Mouse (Mus musculus) CH12.LX (cell line): Measurements from ENCODE around the gene Bad. TPM values are rescaled to one million over a fixed set of nuclear protein-coding genes. Genes with fewer than 3 reads are reported as not detected.

Source experiments
- DNase-seq: peaks from one replicate; pipeline ENCODE4 v3.0.0-alpha.2; 2013; ENCODE audit errors: extremely low read depth
- H3K27ac ChIP-seq: 2 replicates; pipeline ENCODE4 v1.5.1; 2012; ENCODE audit warnings: low read depth, mild to moderate bottlenecking, control low read depth, moderate library complexity; ENCODE audit not compliant: insufficient read depth
- H3K27me3 ChIP-seq: replicated peaks from 2 replicates; pipeline ENCODE3; 2012; ENCODE audit warnings: inconsistent platforms
- H3K36me3 ChIP-seq, 2 experiments: replicated peaks in 1 of 2; 2 replicates each; pipeline versions ENCODE3 to v1.6.1; 2012; ENCODE audit warnings: inconsistent platforms in 1 of 2, low read length in 1 of 2, mild to moderate bottlenecking in 1 of 2, mixed read lengths in 1 of 2, moderate library complexity in 1 of 2; ENCODE audit not compliant: control insufficient read depth in 1 of 2, insufficient read depth in 1 of 2
- H3K4me1 ChIP-seq, 2 experiments: 2 replicates each; pipeline ENCODE4 v1.6.1; 2012; ENCODE audit warnings: inconsistent platforms in 1 of 2, moderate library complexity in 1 of 2; ENCODE audit not compliant: insufficient read depth in 2 of 2, control insufficient read depth in 1 of 2
- H3K4me2 ChIP-seq: 2 replicates; pipeline ENCODE4 v1.6.1; 2012; ENCODE audit warnings: low read depth, mild to moderate bottlenecking, control low read depth; ENCODE audit not compliant: poor library complexity, insufficient read depth, severe bottlenecking
- H3K4me3 ChIP-seq, 3 experiments: fragments of 150-350 bp in 1 of 3; sonication (generic) in 1 of 3; replicated peaks in 1 of 3; 2 replicates each; pipeline versions ENCODE3 to v1.5.1; 2011 to 2012; ENCODE audit warnings: low read depth in 2 of 3, low read length in 2 of 3, mild to moderate bottlenecking in 2 of 3, moderate library complexity in 2 of 3, control low read depth in 1 of 3, improper control_type of control experiment in 1 of 3, inconsistent platforms in 1 of 3, mixed read lengths in 1 of 3; ENCODE audit not compliant: poor library complexity in 1 of 3
- H3K79me2 ChIP-seq: replicated peaks from 2 replicates; pipeline ENCODE4 v1.6.1; 2012; ENCODE audit warnings: mild to moderate bottlenecking, moderate library complexity; ENCODE audit not compliant: control insufficient read depth, poor library complexity, insufficient read depth, severe bottlenecking; ENCODE audit errors: extremely low read depth
- H3K9ac ChIP-seq: 2 replicates; pipeline ENCODE4 v1.6.1; 2012; ENCODE audit warnings: low read depth, mild to moderate bottlenecking, control low read depth, moderate library complexity; ENCODE audit not compliant: insufficient read depth
- H3K9me3 ChIP-seq: replicated peaks from 2 replicates; pipeline ENCODE3; 2012; ENCODE audit warnings: low read length, inconsistent platforms, mixed read lengths
- CHD2 ChIP-seq: IDR thresholded peaks from 2 replicates; pipeline ENCODE4 v1.6.1; 2011; ENCODE audit warnings: low read length, improper control_type of control experiment
- E2F4 ChIP-seq: IDR thresholded peaks from 2 replicates; pipeline ENCODE4 v1.6.1; 2011; ENCODE audit warnings: low read depth, low read length, improper control_type of control experiment; ENCODE audit not compliant: insufficient replicate concordance
- EP300 ChIP-seq: IDR thresholded peaks from 2 replicates; pipeline ENCODE4 v1.6.1; 2011; ENCODE audit warnings: low read length, improper control_type of control experiment
- HCFC1 ChIP-seq: IDR thresholded peaks from 2 replicates; pipeline ENCODE4 v1.6.1; 2012; ENCODE audit warnings: low read depth, mild to moderate bottlenecking, inconsistent platforms, low read length, improper control_type of control experiment
- JUND ChIP-seq: conservative IDR thresholded peaks from 2 replicates; pipeline ENCODE4 v1.6.1; 2011; ENCODE audit warnings: low read depth, low read length, improper control_type of control experiment
- MAZ ChIP-seq: IDR thresholded peaks from 2 replicates; pipeline ENCODE4 v1.6.1; 2012; ENCODE audit warnings: low read depth, mild to moderate bottlenecking, inconsistent platforms, low read length, improper control_type of control experiment, moderate library complexity
- MEF2A ChIP-seq: IDR thresholded peaks from 2 replicates; pipeline ENCODE4 v1.6.1; 2014; ENCODE audit warnings: low read depth, mild to moderate bottlenecking, inconsistent platforms, low read length, improper control_type of control experiment, borderline replicate concordance
- MYC ChIP-seq: IDR thresholded peaks from 2 replicates; pipeline ENCODE4 v1.6.1; 2011; ENCODE audit warnings: low read depth, mild to moderate bottlenecking, improper control_type of control experiment, low read length
- NRF1 ChIP-seq: IDR thresholded peaks from 2 replicates; pipeline ENCODE4 v1.6.1; 2014; ENCODE audit warnings: low read depth, mild to moderate bottlenecking, inconsistent platforms, low read length, improper control_type of control experiment, moderate library complexity
- RAD21 ChIP-seq: IDR thresholded peaks from 2 replicates; pipeline ENCODE4 v1.6.1; 2011; ENCODE audit warnings: low read depth, mild to moderate bottlenecking, low read length, improper control_type of control experiment, moderate library complexity
- RCOR1 ChIP-seq: conservative IDR thresholded peaks from 2 replicates; pipeline ENCODE4 v1.6.1; 2012; ENCODE audit warnings: low read depth, mild to moderate bottlenecking, inconsistent platforms, low read length, improper control_type of control experiment
- TBP ChIP-seq: conservative IDR thresholded peaks from 2 replicates; pipeline ENCODE4 v1.6.1; 2011; ENCODE audit warnings: low read depth, low read length, improper control_type of control experiment
- USF1 ChIP-seq: IDR thresholded peaks from 2 replicates; pipeline ENCODE4 v1.6.1; 2014; ENCODE audit warnings: low read depth, mild to moderate bottlenecking, inconsistent platforms, low read length, improper control_type of control experiment
- ZMIZ1 ChIP-seq: IDR thresholded peaks from 2 replicates; pipeline ENCODE4 v1.6.1; 2012; ENCODE audit warnings: low read depth, mild to moderate bottlenecking, inconsistent platforms, low read length, improper control_type of control experiment
- ZNF384 ChIP-seq: IDR thresholded peaks from 2 replicates; pipeline ENCODE4 v1.6.1; 2012; ENCODE audit warnings: low read depth, low read length, improper control_type of control experiment, inconsistent platforms
- dilution Hi-C: fragments of 300-500 bp; cut with MboI; formaldehyde crosslinking; loops from 2 replicates; pipeline ENCODE4 v1.14.3; 2020; ENCODE audit warnings: low sequenced_read_pairs; ENCODE audit not compliant: extremely low pct_unique_long_range_greater_than_20kb, extremely low pct_ligation_motif_present
- in situ Hi-C: fragments of 300-500 bp; cut with MboI; formaldehyde crosslinking; loops from 3 replicates; pipeline ENCODE4 v1.14.3; 2019; ENCODE audit warnings: low sequenced_read_pairs, low pct_ligation_motif_present, low pct_unique_long_range_greater_than_20kb, mixed read lengths
- polyA plus RNA-seq: library from polyadenylated mRNA; unstranded; fragments of >175 nt; gene quantifications from 2 replicates; pipeline ENCODE4 v1.2.1, GENCODE M21; 2012; ENCODE audit warnings: low read depth; ENCODE audit not compliant: insufficient read length
- total RNA-seq, 2 experiments: library from RNA; depleted of rRNA; stranded (reverse); fragments of 300-350 nt in 1 of 2; fragments of >200 nt in 1 of 2; gene quantifications; 2 replicates each; pipeline ENCODE4 v1.2.3; 2012 to 2014

Gene Bad
- total and polyA plus RNA-seq, 3 experiments: 27.7 to 38.0 (median 33.3) TPM

GRCm38 (mm10) chr19:6997721-6998290 lies 56.1 kb downstream of the Bad start:
- H3K4me1 ChIP-seq: peaks cover 4 to 51% of the 10 kb centered on the region in 2 experiments
- TF ChIP-seq NRF1: no peak
- no peak for TF ChIP-seq HCFC1
- TF ChIP-seq MEF2A: no peak
- no peak for TF ChIP-seq ZMIZ1
- TF ChIP-seq ZNF384: no peak
- TF ChIP-seq EP300: no peak
- TF ChIP-seq USF1: no peak
- TF ChIP-seq TBP: no peak
- TF ChIP-seq RAD21: no peak
- TF ChIP-seq RCOR1: no peak
- TF ChIP-seq MYC: no peak
- no peak for TF ChIP-seq MAZ
- TF ChIP-seq, all 38 proteins: peak for 0
- in situ Hi-C loops: no loop called here
- Histone ChIP-seq H3K27ac (no peak overlapping the region), H3K4me3 (no peak overlapping the region), H3K9me3 (no peaks in the 10 kb centered on the region), H3K27me3 (no peaks in the 10 kb centered on the region), H3K36me3 (peaks cover 42 to 51% of the 10 kb centered on the region in 2 experiments), H3K79me2 (no peaks in the 10 kb centered on the region), H3K4me2 (no peak overlapping the region), H3K9ac (no peak overlapping the region)
- DNase-seq: no peak
- dilution Hi-C loops: no loop called here

DNA sequence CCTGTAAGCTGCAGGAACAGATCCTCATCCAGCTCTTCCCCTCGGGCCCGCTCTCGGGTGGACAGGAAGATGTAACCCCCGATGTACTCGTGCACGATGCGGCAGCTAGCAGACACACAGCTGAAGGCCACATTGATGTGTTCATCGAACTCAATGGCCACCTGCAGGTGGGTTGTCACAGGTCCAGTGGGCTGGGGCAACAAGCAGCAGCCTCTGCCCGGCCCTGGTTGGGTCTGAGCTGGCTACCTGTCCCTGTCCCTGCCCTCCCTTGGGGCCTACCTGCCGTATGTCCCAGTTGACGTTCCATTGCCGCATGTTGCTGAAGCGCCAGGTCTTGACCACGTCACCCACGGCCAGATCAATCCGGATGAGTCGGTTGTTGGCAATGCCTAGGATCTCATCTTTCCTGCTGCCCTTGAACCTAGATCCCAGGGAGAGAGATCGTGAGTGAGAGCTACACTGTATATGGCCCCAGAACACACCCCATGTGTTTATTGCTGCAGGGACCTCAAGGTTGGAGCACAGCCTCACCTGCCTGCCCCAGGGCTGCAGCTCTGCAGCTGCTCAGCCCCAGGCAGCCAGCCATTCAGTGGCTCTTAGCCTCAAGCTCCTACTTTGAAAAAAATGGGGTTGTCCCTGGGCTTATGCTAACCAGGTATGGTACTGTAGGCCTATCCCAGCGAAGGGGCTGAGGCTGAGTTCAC lies 57.9 kb downstream of the Bad start:
- H3K9me3 ChIP-seq: no peaks in the 10 kb centered on the region
- H3K36me3 ChIP-seq: peaks cover 50 to 65% of the 10 kb centered on the region in 2 experiments
- no peak overlapping the region for H3K4me3 ChIP-seq
- H3K27ac ChIP-seq: no peak overlapping the region
- no peak for TF ChIP-seq RAD21
- no peak for TF ChIP-seq MYC
- no peak for TF ChIP-seq E2F4
- TF ChIP-seq CHD2: no peak
- TF ChIP-seq MEF2A: no peak
- no peak for TF ChIP-seq JUND
- TF ChIP-seq ZNF384: 0 out of 2 replicates have a peak, but pooled peaks have one; percentile 22
- H3K9ac ChIP-seq: no peak overlapping the region
- in situ Hi-C loops (no loop called here), dilution Hi-C loops (no loop called here)
- DNase-seq: peak; percentile 45
- H3K27me3 ChIP-seq: no peaks in the 10 kb centered on the region
- H3K4me2 ChIP-seq: no peak overlapping the region
- peaks cover 0 to 40% of the 10 kb centered on the region in 2 experiments; a peak in 2 of 4 replicates for H3K4me1 ChIP-seq
- no peaks in the 10 kb centered on the region for H3K79me2 ChIP-seq

Other genes starting within 250 kb of the Bad start
- 7.8 and 9.8 TPM in 2 replicates for gene Rps6ka4, start 101.2 kb upstream of the Bad start, total RNA-seq (2012; rRNA removed)
- 6.5 and 6.6 TPM in 2 replicates for gene Rps6ka4, start 101.2 kb upstream of the Bad start, total RNA-seq (2014; rRNA removed)
- gene Rps6ka4, start 101.2 kb upstream of the Bad start, polyA plus RNA-seq: 14.0 and 18.3 TPM in 2 replicates
- gene Ccdc88b, start 83.7 kb upstream of the Bad start, total RNA-seq (2012; rRNA removed): 57.0 and 76.4 TPM in 2 replicates
- gene Ccdc88b, start 83.7 kb upstream of the Bad start, total RNA-seq (2014; rRNA removed): 19.3 and 20.5 TPM in 2 replicates
- 53.0 and 56.4 TPM in 2 replicates for gene Ccdc88b, start 83.7 kb upstream of the Bad start, polyA plus RNA-seq
- gene Trmt112, start 32.2 kb upstream of the Bad start, total RNA-seq (2012; rRNA removed): 191 and 198 TPM in 2 replicates
- 89.5 and 97.9 TPM in 2 replicates for gene Trmt112, start 32.2 kb upstream of the Bad start, total RNA-seq (2014; rRNA removed)
- gene Trmt112, start 32.2 kb upstream of the Bad start, polyA plus RNA-seq: 158 and 212 TPM in 2 replicates
- gene Prdx5, start 31.8 kb upstream of the Bad start, total RNA-seq (2012; rRNA removed): 72.6 and 74.8 TPM in 2 replicates
- gene Prdx5, start 31.8 kb upstream of the Bad start, total RNA-seq (2014; rRNA removed): 77.2 and 83.5 TPM in 2 replicates
- gene Prdx5, start 31.8 kb upstream of the Bad start, polyA plus RNA-seq: 137 TPM in 2 replicates
- 23.5 and 28.7 TPM in 2 replicates for gene Esrra, start 20.0 kb upstream of the Bad start, total RNA-seq (2012; rRNA removed)
- gene Esrra, start 20.0 kb upstream of the Bad start, total RNA-seq (2014; rRNA removed): 13.4 and 13.6 TPM in 2 replicates
- gene Esrra, start 20.0 kb upstream of the Bad start, polyA plus RNA-seq: 15.6 and 17.7 TPM in 2 replicates
- not detected in 2 replicates for gene Catsperz, start 16.5 kb upstream of the Bad start, total RNA-seq (2012; rRNA removed)
- gene Catsperz, start 16.5 kb upstream of the Bad start, total RNA-seq (2014; rRNA removed): not detected in 2 replicates
- 1.2 TPM in 1 of 2 replicates, not detected in the other for gene Catsperz, start 16.5 kb upstream of the Bad start, polyA plus RNA-seq
- gene Kcnk4, start 7.3 kb upstream of the Bad start, total RNA-seq (2012; rRNA removed): 0.21 TPM in 1 of 2 replicates, not detected in the other
- gene Kcnk4, start 7.3 kb upstream of the Bad start, total RNA-seq (2014; rRNA removed): not detected in 2 replicates
- gene Kcnk4, start 7.3 kb upstream of the Bad start, polyA plus RNA-seq: 0.80 TPM in 1 of 2 replicates, not detected in the other
- 14.1 and 18.1 TPM in 2 replicates for gene Gpr137, start 619 bp downstream of the Bad start, total RNA-seq (2012; rRNA removed)
- gene Gpr137, start 619 bp downstream of the Bad start, total RNA-seq (2014; rRNA removed): 8.8 and 9.0 TPM in 2 replicates
- gene Gpr137, start 619 bp downstream of the Bad start, polyA plus RNA-seq: 14.0 and 14.4 TPM in 2 replicates
- gene Ppp1r14b, start 33.1 kb downstream of the Bad start, total RNA-seq (2012; rRNA removed): 256 and 329 TPM in 2 replicates
- 151 and 167 TPM in 2 replicates for gene Ppp1r14b, start 33.1 kb downstream of the Bad start, total RNA-seq (2014; rRNA removed)
- gene Ppp1r14b, start 33.1 kb downstream of the Bad start, polyA plus RNA-seq: 179 and 241 TPM in 2 replicates
- gene Plcb3, start 34.6 kb downstream of the Bad start, total RNA-seq (2012; rRNA removed): 6.4 and 7.5 TPM in 2 replicates
- gene Plcb3, start 34.6 kb downstream of the Bad start, total RNA-seq (2014; rRNA removed): 3.0 and 4.1 TPM in 2 replicates
- 7.8 and 8.2 TPM in 2 replicates for gene Plcb3, start 34.6 kb downstream of the Bad start, polyA plus RNA-seq
- gene Fkbp2, start 38.6 kb downstream of the Bad start, total RNA-seq (2012; rRNA removed): 44.6 and 50.4 TPM in 2 replicates
- gene Fkbp2, start 38.6 kb downstream of the Bad start, total RNA-seq (2014; rRNA removed): 17.6 and 20.7 TPM in 2 replicates
- 87.0 and 97.7 TPM in 2 replicates for gene Fkbp2, start 38.6 kb downstream of the Bad start, polyA plus RNA-seq
- 12.9 and 13.2 TPM in 2 replicates for gene Vegfb, start 45.8 kb downstream of the Bad start, total RNA-seq (2012; rRNA removed)
- 3.2 and 3.5 TPM in 2 replicates for gene Vegfb, start 45.8 kb downstream of the Bad start, total RNA-seq (2014; rRNA removed)
- gene Vegfb, start 45.8 kb downstream of the Bad start, polyA plus RNA-seq: 28.4 and 35.1 TPM in 2 replicates
- gene Dnajc4, start 50.7 kb downstream of the Bad start, total RNA-seq (2012; rRNA removed): 9.7 and 11.2 TPM in 2 replicates
- gene Dnajc4, start 50.7 kb downstream of the Bad start, total RNA-seq (2014; rRNA removed): 6.2 and 7.5 TPM in 2 replicates
- gene Dnajc4, start 50.7 kb downstream of the Bad start, polyA plus RNA-seq: 12.7 and 13.9 TPM in 2 replicates
- gene Nudt22, start 54.3 kb downstream of the Bad start, total RNA-seq (2012; rRNA removed): 24.6 and 26.6 TPM in 2 replicates
- gene Nudt22, start 54.3 kb downstream of the Bad start, total RNA-seq (2014; rRNA removed): 9.0 and 11.2 TPM in 2 replicates
- 10.8 and 11.1 TPM in 2 replicates for gene Nudt22, start 54.3 kb downstream of the Bad start, polyA plus RNA-seq
- 4.1 and 4.7 TPM in 2 replicates for gene Trpt1, start 54.3 kb downstream of the Bad start, total RNA-seq (2012; rRNA removed)
- gene Trpt1, start 54.3 kb downstream of the Bad start, total RNA-seq (2014; rRNA removed): 2.8 and 3.4 TPM in 2 replicates
- gene Trpt1, start 54.3 kb downstream of the Bad start, polyA plus RNA-seq: 2.1 and 3.1 TPM in 2 replicates
- 57.4 and 58.4 TPM in 2 replicates for gene Fermt3, start 77.6 kb downstream of the Bad start, total RNA-seq (2012; rRNA removed)
- gene Fermt3, start 77.6 kb downstream of the Bad start, total RNA-seq (2014; rRNA removed): 47.0 and 58.7 TPM in 2 replicates
- 65.1 and 67.3 TPM in 2 replicates for gene Fermt3, start 77.6 kb downstream of the Bad start, polyA plus RNA-seq
- 178 and 246 TPM in 2 replicates for gene Stip1, start 98.1 kb downstream of the Bad start, total RNA-seq (2012; rRNA removed)
- gene Stip1, start 98.1 kb downstream of the Bad start, total RNA-seq (2014; rRNA removed): 200 and 202 TPM in 2 replicates
- gene Stip1, start 98.1 kb downstream of the Bad start, polyA plus RNA-seq: 314 and 344 TPM in 2 replicates
- gene Macrod1, start 114.9 kb downstream of the Bad start, total RNA-seq (2012; rRNA removed): not detected in 2 replicates
- gene Macrod1, start 114.9 kb downstream of the Bad start, total RNA-seq (2014; rRNA removed): not detected in 2 replicates
- gene Macrod1, start 114.9 kb downstream of the Bad start, polyA plus RNA-seq: 1.00 and 1.0 TPM in 2 replicates
- gene Flrt1, start 163.9 kb downstream of the Bad start, total RNA-seq (2012; rRNA removed): not detected in 2 replicates
- not detected in 2 replicates for gene Flrt1, start 163.9 kb downstream of the Bad start, total RNA-seq (2014; rRNA removed)
- gene Flrt1, start 163.9 kb downstream of the Bad start, polyA plus RNA-seq: not detected in 2 replicates